Mouse (Mus musculus) midbrain, embryonic 15.5 days (tissue): ENCODE measurements at regions not wholly inside any gene's neighbourhood (a gene's known extent, or its start where the extent isn't known, plus 50 kb on each side); places are given as distances from the start of the nearest gene placed in this dataset.
A peak's percentile ranks its signal among the peaks of the same experiment; 100 is the strongest.
"Not testable (repeated sequence)": the region's sequence is repeated elsewhere in the genome, so short reads cannot be mapped to it uniquely, and the experiment has no call there.

ENCODE experiments used
- ATAC-seq: fragments of 200-750 bp; cut with Nextera tagmentation; replicated peaks from 2 replicates; pipeline ENCODE4 v1.8.0; 2017; ENCODE audit warnings: moderate TSS enrichment
- H3K27ac ChIP-seq: fragments of 300-500 bp; sonication (generic); 2 replicates; pipeline ENCODE4 v1.5.1; 2015; ENCODE audit warnings: mild to moderate bottlenecking, inconsistent platforms
- H3K27me3 ChIP-seq: fragments of 300-500 bp; sonication (generic); replicated peaks from 2 replicates; pipeline ENCODE4 v1.6.1; 2015; ENCODE audit warnings: inconsistent platforms
- H3K36me3 ChIP-seq: fragments of 300-500 bp; sonication (generic); replicated peaks from 2 replicates; pipeline ENCODE4 v1.6.1; 2015; ENCODE audit warnings: inconsistent platforms
- H3K4me1 ChIP-seq: fragments of 300-500 bp; sonication (generic); 2 replicates; pipeline ENCODE4 v1.6.1; 2015; ENCODE audit warnings: inconsistent platforms
- H3K4me2 ChIP-seq: fragments of 300-500 bp; sonication (generic); 2 replicates; pipeline ENCODE4 v1.6.1; 2015; ENCODE audit warnings: inconsistent platforms, mild to moderate bottlenecking, moderate library complexity
- H3K4me3 ChIP-seq: fragments of 300-500 bp; sonication (generic); 2 replicates; pipeline ENCODE4 v1.5.1; 2015; ENCODE audit warnings: mild to moderate bottlenecking, inconsistent platforms
- H3K9ac ChIP-seq: fragments of 300-500 bp; sonication (generic); 2 replicates; pipeline ENCODE4 v1.6.1; 2015; ENCODE audit warnings: mild to moderate bottlenecking, inconsistent platforms
- H3K9me3 ChIP-seq: fragments of 300-500 bp; sonication (generic); 2 replicates; pipeline ENCODE4 v1.6.1; 2016; ENCODE audit warnings: inconsistent platforms
- WGBS: fragments of 180-500 bp; shearing (Covaris S2); methylation state at CpG from one replicate; pipeline ENCODE4 v1.1.7; 2015; ENCODE audit warnings: mixed read lengths; 5-methylcytosine and 5-hydroxymethylcytosine counted together

GRCm38 (mm10) chr5:64585076-64585786 is 218.0 kb upstream of the Klf3 start:
- WGBS, result 62% methylated on average over 6 of the region's 6 CpGs
- Histone ChIP-seq H3K9ac (no peak overlapping the region), H3K4me1 (no peaks in the 10 kb centered on the region), H3K27me3 (no peaks in the 10 kb centered on the region), H3K36me3 (no peaks in the 10 kb centered on the region), H3K27ac (no peak overlapping the region), H3K9me3 (no peaks in the 10 kb centered on the region), H3K4me3 (no peak overlapping the region), H3K4me2 (no peak overlapping the region)
- no peak for ATAC-seq

- no peaks in the 10 kb centered on the region for H3K27me3 ChIP-seq
- no peak overlapping the region for H3K4me2 ChIP-seq
- no peak overlapping the region for H3K9ac ChIP-seq
- no peak overlapping the region for H3K27ac ChIP-seq
- H3K36me3 ChIP-seq, result no peaks in the 10 kb centered on the region
- ATAC-seq, result no peak
- no peaks in the 10 kb centered on the region for H3K4me1 ChIP-seq
- no peaks in the 10 kb centered on the region for H3K9me3 ChIP-seq
- WGBS, result 94% methylated on average over 6 of the region's 6 CpGs
- H3K4me3 ChIP-seq, result no peak overlapping the region
These were observed 216.9 kb upstream of the Klf3 start for GRCm38 (mm10) chr5:64586316-64586715.

GRCm38 (mm10) chr5:64586933-64587332 is 216.3 kb upstream of the Klf3 start:
- Histone ChIP-seq H3K9me3 (no peaks in the 10 kb centered on the region), H3K36me3 (no peaks in the 10 kb centered on the region), H3K4me1 (no peaks in the 10 kb centered on the region), H3K27ac (no peak overlapping the region), H3K4me3 (no peak overlapping the region), H3K4me2 (no peak overlapping the region), H3K9ac (no peak overlapping the region), H3K27me3 (no peaks in the 10 kb centered on the region)
- no peak for ATAC-seq
- WGBS, result 86% methylated on average over 3 of the region's 3 CpGs

- H3K4me2 ChIP-seq, result no peak overlapping the region
- no peak for ATAC-seq
- H3K9ac ChIP-seq, result no peak overlapping the region
- no peaks in the 10 kb centered on the region for H3K36me3 ChIP-seq
- no peaks in the 10 kb centered on the region for H3K9me3 ChIP-seq
- no peak overlapping the region for H3K4me3 ChIP-seq
- WGBS, result 46% methylated on average over 8 of the region's 8 CpGs
- H3K4me1 ChIP-seq, result no peaks in the 10 kb centered on the region
- H3K27ac ChIP-seq, result no peak overlapping the region
- H3K27me3 ChIP-seq, result no peaks in the 10 kb centered on the region
These were observed 215.1 kb upstream of the Klf3 start for GRCm38 (mm10) chr5:64587895-64588738.

GRCm38 (mm10) chr5:64588768-64589167 is 214.4 kb upstream of the Klf3 start:
- not testable (repeated sequence) for H3K4me3 ChIP-seq, ATAC-seq, H3K27ac ChIP-seq, H3K9ac ChIP-seq, H3K27me3 ChIP-seq, H3K9me3 ChIP-seq, H3K36me3 ChIP-seq, H3K4me1 ChIP-seq, H3K4me2 ChIP-seq
- WGBS, result 97% methylated on average over 8 of the region's 8 CpGs

GRCm38 (mm10) chr5:64590036-64590435 is 213.2 kb upstream of the Klf3 start:
- H3K4me2 ChIP-seq, result no peak overlapping the region
- H3K27ac ChIP-seq, result no peak overlapping the region
- ATAC-seq, result no peak
- 86% methylated on average over 5 of the region's 5 CpGs for WGBS
- H3K4me1 ChIP-seq, result no peaks in the 10 kb centered on the region; the same call in 1 of the 2 replicates
- H3K36me3 ChIP-seq, result no peaks in the 10 kb centered on the region
- no peaks in the 10 kb centered on the region for H3K9me3 ChIP-seq
- H3K4me3 ChIP-seq, result no peak overlapping the region
- H3K9ac ChIP-seq, result no peak overlapping the region
- H3K27me3 ChIP-seq, result no peaks in the 10 kb centered on the region

- H3K4me3 ChIP-seq, result no peak overlapping the region
- no peaks in the 10 kb centered on the region for H3K9me3 ChIP-seq
- no peak overlapping the region for H3K4me2 ChIP-seq
- H3K36me3 ChIP-seq, result no peaks in the 10 kb centered on the region
- no peaks in the 10 kb centered on the region; the same call in 1 of the 2 replicates for H3K4me1 ChIP-seq
- H3K27me3 ChIP-seq, result no peaks in the 10 kb centered on the region
- H3K27ac ChIP-seq, result no peak overlapping the region
- no peak for ATAC-seq
- no peak overlapping the region for H3K9ac ChIP-seq
- 100% methylated on average over 1 of the region's 1 CpGs for WGBS
These were observed 212.4 kb upstream of the Klf3 start for GRCm38 (mm10) chr5:64590747-64591146.

- no peak for ATAC-seq
- no peak overlapping the region for H3K4me2 ChIP-seq
- H3K27me3 ChIP-seq, result no peaks in the 10 kb centered on the region
- no peak overlapping the region for H3K4me3 ChIP-seq
- H3K9ac ChIP-seq, result no peak overlapping the region
- H3K4me1 ChIP-seq, result no peaks in the 10 kb centered on the region; the same call in 1 of the 2 replicates
- WGBS, result 100% methylated on average over 2 of the region's 2 CpGs
- H3K36me3 ChIP-seq, result no peaks in the 10 kb centered on the region
- no peak overlapping the region for H3K27ac ChIP-seq
- H3K9me3 ChIP-seq, result no peaks in the 10 kb centered on the region
These were observed 211.4 kb upstream of the Klf3 start for GRCm38 (mm10) chr5:64591792-64592191.

GRCm38 (mm10) chr5:64595220-64595619 is 208.0 kb upstream of the Klf3 start:
- Histone ChIP-seq H3K27ac (no peak overlapping the region), H3K4me1 (no peaks in the 10 kb centered on the region; the same call in 1 of the 2 replicates), H3K9ac (no peak overlapping the region), H3K27me3 (no peaks in the 10 kb centered on the region), H3K36me3 (no peaks in the 10 kb centered on the region), H3K9me3 (no peaks in the 10 kb centered on the region), H3K4me2 (no peak overlapping the region), H3K4me3 (no peak overlapping the region)
- WGBS, result 33% methylated on average over 3 of the region's 3 CpGs
- 0 out of 2 replicates have a peak, but pooled peaks have one; percentile 50 for ATAC-seq

- Histone ChIP-seq H3K9ac (no peak overlapping the region), H3K27ac (no peak overlapping the region), H3K4me1 (peaks cover 3% of the 10 kb centered on the region; the same call in 1 of the 2 replicates), H3K27me3 (no peaks in the 10 kb centered on the region), H3K4me3 (no peak overlapping the region), H3K9me3 (no peaks in the 10 kb centered on the region), H3K36me3 (no peaks in the 10 kb centered on the region), H3K4me2 (no peak overlapping the region)
- 78% methylated on average over 17 of the region's 17 CpGs for WGBS
- no peak for ATAC-seq
These were observed 207.3 kb upstream of the Klf3 start for GRCm38 (mm10) chr5:64595751-64596344.

GRCm38 (mm10) chr5:64597021-64597420 is 206.2 kb upstream of the Klf3 start:
- Histone ChIP-seq H3K4me2 (no peak overlapping the region), H3K9ac (no peak overlapping the region), H3K27ac (no peak overlapping the region), H3K36me3 (no peaks in the 10 kb centered on the region), H3K4me1 (peaks cover 3% of the 10 kb centered on the region; the same call in 1 of the 2 replicates), H3K27me3 (no peaks in the 10 kb centered on the region), H3K4me3 (no peak overlapping the region), H3K9me3 (no peaks in the 10 kb centered on the region)
- ATAC-seq, result no peak
- 62% methylated on average over 7 of the region's 7 CpGs for WGBS

- 64% methylated on average over 3 of the region's 3 CpGs for WGBS
- ATAC-seq, result no peak
- Histone ChIP-seq H3K27me3 (no peaks in the 10 kb centered on the region), H3K9me3 (no peaks in the 10 kb centered on the region), H3K4me2 (no peak overlapping the region), H3K9ac (no peak overlapping the region), H3K4me3 (no peak overlapping the region), H3K4me1 (peaks cover 3% of the 10 kb centered on the region; the same call in 1 of the 2 replicates), H3K27ac (no peak overlapping the region), H3K36me3 (no peaks in the 10 kb centered on the region)
These were observed 205.7 kb upstream of the Klf3 start for GRCm38 (mm10) chr5:64597451-64597850.
